Mouse (Mus musculus) layer of hippocampus, adult 8-10 months (tissue): Measurements from ENCODE around the gene Ccdc190. TPM values are rescaled to one million over a fixed set of nuclear protein-coding genes. Genes with fewer than 3 reads are reported as not detected.
A peak's percentile ranks its signal among the peaks of the same experiment; 100 is the strongest.

Experiments
- DNase-seq, 2 experiments: peaks; one replicate each; pipeline ENCODE4 v3.0.0; 2022; ENCODE audit warnings: low spot score in 2 of 2
- total RNA-seq, 4 experiments: library from RNA; stranded (reverse); gene quantifications; 2 replicates each; pipeline ENCODE4 v1.2.4; 2022

The Ccdc190 gene
- 10 to 100 TPM; 26.7 to 32.0 (median 27.5) TPM for total RNA-seq

GRCm38 (mm10) chr1:169928454-169928971 lies at the start of gene Ccdc190:
Gene Ccdc190, plus strand, starts transcription at chr1:169928648.
- DNase-seq: peak; percentile 46 to 63

GRCm38 (mm10) chr1:169879060-169879459 lies 49.4 kb upstream of the Ccdc190 start:
- no peak for DNase-seq

- no peak for DNase-seq
Measured at GRCm38 (mm10) chr1:169880181-169880580, 48.3 kb upstream of the Ccdc190 start.

GRCm38 (mm10) chr1:169883081-169883565 lies 45.3 kb upstream of the Ccdc190 start:
- peak; percentile 20 to 39 for DNase-seq

GRCm38 (mm10) chr1:169889250-169889649 lies 39.2 kb upstream of the Ccdc190 start:
- DNase-seq: no peak

- no peak for DNase-seq
Measured at GRCm38 (mm10) chr1:169893976-169894375, 34.5 kb upstream of the Ccdc190 start.

GRCm38 (mm10) chr1:169895686-169896085 lies 32.8 kb upstream of the Ccdc190 start:
- DNase-seq: no peak

- DNase-seq: no peak
Measured at GRCm38 (mm10) chr1:169897916-169898315, 30.5 kb upstream of the Ccdc190 start.

- DNase-seq: no peak
Measured at GRCm38 (mm10) chr1:169898607-169899006, 29.8 kb upstream of the Ccdc190 start.

GRCm38 (mm10) chr1:169900771-169901336 lies 27.6 kb upstream of the Ccdc190 start:
- DNase-seq: no peak

GRCm38 (mm10) chr1:169909163-169909562 lies 19.3 kb upstream of the Ccdc190 start:
- no peak for DNase-seq

- no peak for DNase-seq
Measured at GRCm38 (mm10) chr1:169909659-169910058, 18.8 kb upstream of the Ccdc190 start.

- DNase-seq: no peak
Measured at GRCm38 (mm10) chr1:169910751-169911150, 17.7 kb upstream of the Ccdc190 start.

- DNase-seq: no peak
Measured at GRCm38 (mm10) chr1:169911526-169911925, 16.9 kb upstream of the Ccdc190 start.

GRCm38 (mm10) chr1:169916659-169917058 lies 11.8 kb upstream of the Ccdc190 start:
- DNase-seq: no peak

- no peak for DNase-seq
Measured at GRCm38 (mm10) chr1:169917115-169917796, 11.2 kb upstream of the Ccdc190 start.

- DNase-seq: peak; percentile 62
Measured at GRCm38 (mm10) chr1:169917998-169918397, 10.4 kb upstream of the Ccdc190 start.

GRCm38 (mm10) chr1:169919211-169919610 lies 9.2 kb upstream of the Ccdc190 start:
- peak; percentile 54 to 85 for DNase-seq

GRCm38 (mm10) chr1:169921710-169922211 lies 6.7 kb upstream of the Ccdc190 start:
- DNase-seq: peak in 1 of 2 experiments; percentile 40

- DNase-seq: no peak
Measured at GRCm38 (mm10) chr1:169924567-169924966, 3.9 kb upstream of the Ccdc190 start.

GRCm38 (mm10) chr1:169927753-169928369 lies 587 bp upstream of the Ccdc190 start:
- no peak for DNase-seq

GRCm38 (mm10) chr1:169931698-169932097 lies 3.2 kb downstream of the Ccdc190 start:
- no peak for DNase-seq
